Mouse (Mus musculus): ENCODE results near the gene Slc5a6. TPM values are rescaled to one million over a fixed set of nuclear protein-coding genes. Genes with fewer than 3 reads are reported as not detected.
A peak's percentile ranks its signal among the peaks of the same experiment; 100 is the strongest.

The Slc5a6 gene
- 3.1 and 4.8 TPM in 2 replicates for polyA plus RNA-seq (2015; fragmentation: Nextera tagmentation; extraction: Ambion mirVana)

DNA sequence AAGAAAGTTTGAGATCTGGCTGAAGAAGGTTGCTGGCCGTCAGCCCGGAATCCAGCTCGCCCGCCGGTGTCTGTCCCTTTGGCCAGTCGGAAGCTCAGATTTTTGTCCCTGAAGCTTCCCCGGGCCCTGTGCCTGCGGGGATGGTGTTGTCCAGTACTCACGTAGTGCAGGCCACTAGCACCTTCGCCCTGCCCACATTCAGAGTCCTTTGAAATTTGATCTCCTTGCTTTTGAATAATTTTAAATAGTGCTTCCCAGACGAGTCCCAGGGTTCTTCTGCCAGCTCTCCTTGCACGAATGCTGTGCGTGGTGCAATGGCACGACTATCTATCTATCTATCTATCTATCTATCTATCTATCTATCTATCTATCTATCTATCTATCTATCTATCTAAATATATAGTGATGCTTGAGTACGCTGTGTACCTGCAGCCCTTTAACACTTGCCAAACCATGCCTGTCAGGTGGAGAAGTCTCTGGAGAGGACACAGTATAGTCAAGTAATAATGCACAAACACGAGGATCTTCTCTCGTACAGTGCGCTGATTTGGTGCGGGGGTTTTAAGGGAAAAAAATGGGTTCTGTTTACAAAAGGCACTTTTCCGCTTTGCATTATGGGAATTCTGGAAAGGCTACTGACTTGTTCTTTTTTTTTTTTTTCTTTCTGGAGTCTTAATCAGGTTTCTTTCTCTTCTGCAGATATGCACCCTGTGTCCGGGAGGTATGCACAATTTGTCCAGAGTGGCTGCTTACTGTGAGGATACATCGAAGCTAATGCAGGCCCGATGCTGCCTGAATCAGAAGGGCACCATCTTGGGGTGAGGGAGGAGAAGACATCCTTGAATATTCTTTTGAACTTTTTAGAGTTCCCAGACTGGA is at the start of gene Slc5a6:
Gene Slc5a6 (minus strand): TSS at position 162 of the 879 bp plus-strand sequence.
- Histone ChIP-seq H3K4me1 (ENCODE audit: control insufficient read depth, low read depth, low read length) (peaks cover 18% of the 10 kb centered on the region), H3K9me3 (replicated peaks; ENCODE audit: control insufficient read depth, low read length) (no peaks in the 10 kb centered on the region), H3K36me3 (ENCODE audit: control insufficient read depth, insufficient read depth) (no peaks in the 10 kb centered on the region), H3K27me3 (ENCODE audit: control insufficient read depth, insufficient read depth, low read depth, low read length) (no peaks in the 10 kb centered on the region), H3K4me2 (ENCODE audit: low read depth, low read length) (peak within 1 kb of the TSS; percentile 96), H3K4me3 (ENCODE audit: low read depth, low read length) (peak within 1 kb of the TSS; percentile 92), H3K9ac (ENCODE audit: low read depth, low read length) (peak within 1 kb of the TSS; percentile 92), H3K27ac (ENCODE audit: low read length) (peak within 1 kb of the TSS; percentile 93)
- under 1% methylated on average over 23 of the region's 23 CpGs for WGBS (ENCODE audit: insufficient replicate concordance)
- peak; percentile 17 for ATAC-seq (ENCODE audit: low read depth)

DNA sequence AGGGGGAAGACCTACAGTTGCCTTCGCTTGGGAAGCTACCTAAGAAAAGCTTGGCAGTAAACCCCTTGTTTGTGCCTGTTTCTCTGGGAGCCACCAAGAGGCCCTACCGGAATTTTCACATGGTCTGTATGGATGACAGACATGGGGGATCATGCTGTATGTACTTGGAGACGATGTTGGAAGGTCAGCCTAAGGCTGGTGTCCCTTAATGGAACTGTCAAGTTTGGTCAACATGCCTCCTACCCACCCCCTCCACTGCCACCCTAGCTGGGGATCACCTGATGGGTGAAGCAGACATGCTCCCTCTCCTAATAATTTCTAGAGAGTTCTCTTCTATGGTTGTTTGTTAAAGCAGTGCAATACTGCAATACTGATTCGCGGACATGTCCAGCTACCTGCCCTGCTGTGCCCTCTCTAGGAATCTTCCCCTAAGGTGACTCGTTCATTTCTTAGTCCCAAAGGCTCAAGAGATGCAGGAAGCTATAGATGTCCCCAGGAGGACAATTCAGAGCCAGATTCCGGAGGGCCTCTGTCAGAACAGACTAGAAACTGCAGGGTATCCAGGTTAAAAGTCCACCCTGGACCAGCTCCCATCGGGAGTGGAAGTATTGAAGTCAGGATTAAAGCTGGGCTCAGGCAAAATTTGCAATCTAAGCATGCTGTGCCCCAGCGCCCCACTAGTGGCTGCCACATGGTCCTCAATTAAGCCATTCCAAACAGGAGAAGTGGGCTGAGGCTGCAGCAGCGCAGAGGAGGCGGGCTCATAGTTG is 47.2 kb upstream of the Slc5a6 start:
- Histone ChIP-seq H3K4me3 (ENCODE audit: low read depth, low read length) (peak overlapping the region; percentile 46), H3K27me3 (ENCODE audit: control insufficient read depth, insufficient read depth, low read depth, low read length) (peaks cover 61% of the 10 kb centered on the region), H3K9ac (ENCODE audit: low read depth, low read length) (no peak overlapping the region), H3K36me3 (ENCODE audit: control insufficient read depth, insufficient read depth) (no peaks in the 10 kb centered on the region), H3K4me1 (ENCODE audit: control insufficient read depth, low read depth, low read length) (peaks cover 3% of the 10 kb centered on the region), H3K9me3 (replicated peaks; ENCODE audit: control insufficient read depth, low read length) (no peaks in the 10 kb centered on the region), H3K4me2 (ENCODE audit: low read depth, low read length) (peak overlapping the region; percentile 60), H3K27ac (ENCODE audit: low read length) (no peak overlapping the region)
- WGBS (ENCODE audit: insufficient replicate concordance), result 24% methylated on average over 11 of the region's 11 CpGs
- ATAC-seq (ENCODE audit: low read depth), result no peak

DNA sequence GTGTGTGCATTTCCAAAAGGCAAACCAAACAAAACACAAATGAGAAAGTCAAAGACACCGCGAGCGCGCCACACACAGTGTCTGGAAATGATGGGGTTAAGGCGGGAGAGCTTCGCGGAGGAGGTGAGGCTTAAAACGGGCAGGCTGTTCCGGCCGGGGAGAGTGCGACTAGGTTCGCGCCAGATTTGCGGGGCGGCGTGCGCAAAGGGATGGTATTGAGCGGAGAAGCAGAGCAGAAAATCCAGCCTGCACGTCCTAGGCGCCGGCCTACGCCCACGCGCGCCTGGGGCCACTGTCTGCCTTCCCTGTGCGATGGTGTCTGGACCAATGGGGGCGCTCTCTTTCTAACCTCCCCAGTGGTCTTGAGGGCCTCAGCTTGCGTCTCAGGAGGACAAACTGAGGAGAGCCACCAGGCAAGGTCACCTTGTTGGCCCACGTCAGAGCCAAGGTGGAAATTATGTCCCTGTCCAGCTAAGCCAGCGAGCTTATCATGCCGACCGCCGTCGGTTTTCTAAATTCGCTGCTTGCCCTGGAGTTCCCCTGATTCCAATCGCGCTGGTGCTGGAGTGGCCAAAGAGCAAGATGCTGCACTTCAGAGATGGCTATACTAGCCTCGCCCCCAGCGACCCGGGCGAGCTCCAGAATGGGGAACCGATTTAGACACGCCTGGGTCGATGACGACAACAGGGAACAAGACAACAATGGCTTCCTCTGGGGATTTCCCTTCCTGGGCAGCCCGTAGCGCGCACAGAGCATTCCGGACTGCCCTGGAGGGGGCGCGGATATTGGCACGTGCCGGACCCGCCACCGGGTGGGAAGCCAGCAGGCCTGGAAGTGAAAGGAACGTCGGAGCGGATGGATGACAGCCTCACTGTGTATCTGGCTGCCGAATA is 46.3 kb upstream of the Slc5a6 start:
- Histone ChIP-seq H3K9ac (ENCODE audit: low read depth, low read length) (no peak overlapping the region), H3K9me3 (replicated peaks; ENCODE audit: control insufficient read depth, low read length) (no peaks in the 10 kb centered on the region), H3K4me3 (ENCODE audit: low read depth, low read length) (peak overlapping the region; percentile 46), H3K4me1 (ENCODE audit: control insufficient read depth, low read depth, low read length) (peaks cover 3% of the 10 kb centered on the region), H3K27me3 (ENCODE audit: control insufficient read depth, insufficient read depth, low read depth, low read length) (peaks cover 69% of the 10 kb centered on the region), H3K27ac (ENCODE audit: low read length) (no peak overlapping the region), H3K36me3 (ENCODE audit: control insufficient read depth, insufficient read depth) (no peaks in the 10 kb centered on the region), H3K4me2 (ENCODE audit: low read depth, low read length) (peak overlapping the region; percentile 60)
- WGBS (ENCODE audit: insufficient replicate concordance), result under 1% methylated on average over 59 of the region's 59 CpGs
- peak; percentile 43; the same call in 1 of the 2 replicates for ATAC-seq (ENCODE audit: low read depth)

DNA sequence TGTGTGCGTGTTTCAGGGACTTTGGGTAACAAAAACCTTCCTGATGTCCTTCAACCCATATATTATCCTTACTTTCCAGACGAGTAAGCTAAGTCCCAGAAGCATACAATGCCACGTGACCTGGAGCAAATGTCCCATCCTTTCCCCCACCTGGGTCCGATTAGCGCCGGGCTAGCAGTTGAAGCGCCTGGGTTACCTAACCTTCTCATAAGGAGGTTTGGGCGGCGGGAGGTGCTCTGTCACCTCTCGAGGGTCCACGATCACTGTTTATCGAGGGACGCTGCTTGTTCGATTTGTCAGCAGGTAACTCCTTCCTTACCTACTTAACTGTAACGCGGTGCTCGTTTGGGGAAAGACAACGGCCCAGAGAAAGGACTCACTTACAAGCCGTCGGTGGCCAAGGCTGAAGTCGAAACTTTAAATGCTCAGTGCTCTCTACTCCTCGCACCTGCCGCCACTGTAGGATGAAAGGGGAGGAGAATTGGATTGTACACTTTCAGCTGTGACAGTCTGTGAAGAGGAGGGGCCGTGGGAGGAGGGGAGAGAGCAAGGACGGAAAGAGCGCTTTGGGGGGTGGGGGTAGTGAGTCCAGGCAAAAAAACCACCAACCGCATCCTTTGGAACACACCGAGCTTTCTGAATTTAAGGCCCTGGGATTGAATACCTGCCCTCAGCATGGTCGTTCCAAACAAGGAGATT is 45.5 kb upstream of the Slc5a6 start:
- no peak overlapping the region for H3K27ac ChIP-seq (ENCODE audit: low read length)
- peak overlapping the region; percentile 60 for H3K4me2 ChIP-seq (ENCODE audit: low read depth, low read length)
- no peaks in the 10 kb centered on the region for H3K36me3 ChIP-seq (ENCODE audit: control insufficient read depth, insufficient read depth)
- peaks cover 73% of the 10 kb centered on the region for H3K27me3 ChIP-seq (ENCODE audit: control insufficient read depth, insufficient read depth, low read depth, low read length)
- no peak overlapping the region for H3K9ac ChIP-seq (ENCODE audit: low read depth, low read length)
- H3K4me3 ChIP-seq (ENCODE audit: low read depth, low read length), result peak overlapping the region; percentile 46
- H3K9me3 ChIP-seq (replicated peaks; ENCODE audit: control insufficient read depth, low read length), result no peaks in the 10 kb centered on the region
- peaks cover 3% of the 10 kb centered on the region for H3K4me1 ChIP-seq (ENCODE audit: control insufficient read depth, low read depth, low read length)
- no peak for ATAC-seq (ENCODE audit: low read depth)
- WGBS (ENCODE audit: insufficient replicate concordance), result 3% methylated on average over 29 of the region's 29 CpGs

DNA sequence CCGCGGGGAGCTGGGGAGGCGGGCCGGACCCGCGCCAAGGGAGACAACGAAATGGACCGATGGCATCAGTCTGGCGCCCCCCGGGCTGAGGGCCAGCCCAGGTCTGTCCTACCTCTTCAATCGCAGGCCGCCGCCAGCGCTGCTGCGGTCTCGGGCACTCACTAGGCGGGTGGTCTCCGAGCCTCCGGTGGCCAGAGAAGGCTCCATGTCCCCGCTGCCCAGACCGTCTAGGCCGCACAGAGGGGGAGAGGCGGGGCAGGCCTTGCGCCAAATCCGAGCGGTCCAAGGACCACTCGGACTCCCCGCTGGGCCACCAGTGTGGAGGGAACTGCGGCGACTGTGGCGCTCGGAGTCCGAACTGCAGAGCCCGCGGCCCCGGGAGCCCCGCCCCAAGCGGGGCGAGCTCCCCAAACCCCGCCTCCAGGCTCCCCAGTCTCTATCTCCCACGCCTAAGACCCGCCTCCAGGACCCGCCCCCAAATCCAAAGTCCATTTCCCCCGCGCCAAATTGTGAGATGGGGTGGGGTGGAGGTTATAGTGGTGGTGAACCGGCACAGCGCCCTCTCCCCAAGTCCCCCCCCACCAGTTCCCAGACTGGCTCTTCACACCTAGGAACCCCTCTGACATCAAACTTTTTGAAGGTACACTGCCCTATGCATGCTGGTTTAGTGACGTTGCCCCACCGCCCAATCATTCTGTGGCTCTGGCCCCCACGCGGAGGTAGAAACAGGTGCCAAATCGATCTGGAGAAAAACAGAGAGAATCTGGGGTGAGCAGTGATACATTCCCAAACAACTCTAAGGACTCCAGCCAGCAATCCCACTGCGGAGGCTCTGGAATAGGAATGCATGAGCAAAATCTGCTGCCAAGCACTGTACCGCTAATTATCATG is 44.7 kb upstream of the Slc5a6 start:
- Histone ChIP-seq H3K4me3 (ENCODE audit: low read depth, low read length) (peak overlapping the region; percentile 46), H3K4me1 (ENCODE audit: control insufficient read depth, low read depth, low read length) (peaks cover 3% of the 10 kb centered on the region), H3K9me3 (replicated peaks; ENCODE audit: control insufficient read depth, low read length) (no peaks in the 10 kb centered on the region), H3K27me3 (ENCODE audit: control insufficient read depth, insufficient read depth, low read depth, low read length) (peaks cover 75% of the 10 kb centered on the region), H3K36me3 (ENCODE audit: control insufficient read depth, insufficient read depth) (no peaks in the 10 kb centered on the region), H3K4me2 (ENCODE audit: low read depth, low read length) (peak overlapping the region; percentile 60), H3K27ac (ENCODE audit: low read length) (no peak overlapping the region), H3K9ac (ENCODE audit: low read depth, low read length) (no peak overlapping the region)
- peak; percentile 65 for ATAC-seq (ENCODE audit: low read depth)
- under 1% methylated on average over 53 of the region's 54 CpGs for WGBS (ENCODE audit: insufficient replicate concordance)

DNA sequence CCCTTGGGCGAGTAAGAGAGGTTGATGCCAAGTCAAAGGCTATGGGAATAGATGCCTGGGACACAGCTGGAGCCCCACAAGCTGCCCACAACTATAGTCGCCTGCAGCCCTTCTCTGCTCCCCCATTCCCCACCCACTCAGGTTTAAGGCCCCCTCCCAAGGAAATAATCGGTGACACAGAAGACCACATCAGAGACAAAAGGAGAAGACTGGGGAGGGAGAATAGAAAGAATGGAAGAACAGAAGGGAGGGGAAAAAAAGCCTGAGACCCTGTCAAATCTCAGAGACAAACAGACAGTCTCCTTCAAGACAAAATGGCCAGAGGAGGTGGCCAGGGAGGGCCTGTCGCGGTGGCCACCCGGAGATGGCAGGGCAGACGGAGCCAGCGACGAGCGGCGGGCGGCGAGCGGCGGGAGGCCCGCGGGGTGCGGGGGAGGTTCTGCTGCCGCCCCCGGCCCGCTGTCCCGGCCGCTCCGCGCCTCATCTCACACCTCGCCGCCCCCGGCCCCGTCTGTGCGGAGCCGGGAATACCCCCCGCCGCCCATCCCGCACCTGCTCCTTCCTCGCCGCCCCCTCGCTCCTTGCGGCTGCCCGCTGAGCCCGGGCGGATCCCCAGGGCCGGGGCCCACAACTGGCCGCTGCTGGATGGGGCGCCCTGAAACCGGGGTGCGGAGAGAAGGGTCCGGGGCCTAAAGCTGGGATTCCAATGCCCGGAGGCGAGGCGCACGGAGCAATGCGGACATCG is 43.7 kb upstream of the Slc5a6 start:
- H3K27me3 ChIP-seq (ENCODE audit: control insufficient read depth, insufficient read depth, low read depth, low read length), result peaks cover 75% of the 10 kb centered on the region
- no peak for ATAC-seq (ENCODE audit: low read depth)
- no peak overlapping the region for H3K9ac ChIP-seq (ENCODE audit: low read depth, low read length)
- WGBS (ENCODE audit: insufficient replicate concordance), result 6% methylated on average over 30 of the region's 53 CpGs
- no peak overlapping the region for H3K27ac ChIP-seq (ENCODE audit: low read length)
- H3K9me3 ChIP-seq (replicated peaks; ENCODE audit: control insufficient read depth, low read length), result no peaks in the 10 kb centered on the region
- no peaks in the 10 kb centered on the region for H3K36me3 ChIP-seq (ENCODE audit: control insufficient read depth, insufficient read depth)
- peaks cover 3% of the 10 kb centered on the region for H3K4me1 ChIP-seq (ENCODE audit: control insufficient read depth, low read depth, low read length)
- H3K4me2 ChIP-seq (ENCODE audit: low read depth, low read length), result peak overlapping the region; percentile 60
- peak overlapping the region; percentile 46 for H3K4me3 ChIP-seq (ENCODE audit: low read depth, low read length)

DNA sequence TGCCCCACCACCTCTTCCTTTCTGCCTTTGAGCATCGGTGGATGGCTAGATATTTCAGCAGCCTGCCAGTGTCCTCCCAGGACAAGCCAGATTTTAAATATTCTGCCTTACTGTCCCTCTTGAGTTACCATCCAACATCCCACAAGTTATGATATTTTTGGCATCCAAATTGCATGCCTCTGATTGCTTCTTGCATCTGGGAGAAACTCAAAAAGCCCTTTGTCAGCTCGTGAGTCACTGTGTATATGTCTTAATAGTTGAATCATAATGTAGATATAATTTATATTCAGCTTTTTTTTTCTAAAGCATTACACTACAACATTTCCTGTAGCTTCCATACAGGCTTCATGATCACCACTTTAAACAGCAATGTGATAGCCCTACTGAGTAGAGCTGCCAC is 38.4 kb upstream of the Slc5a6 start:
- no peaks in the 10 kb centered on the region for H3K9me3 ChIP-seq (replicated peaks; ENCODE audit: control insufficient read depth, low read length)
- no peak overlapping the region for H3K27ac ChIP-seq (ENCODE audit: low read length)
- H3K4me3 ChIP-seq (ENCODE audit: low read depth, low read length), result no peak overlapping the region
- 62% methylated on average over 2 of the region's 2 CpGs for WGBS (ENCODE audit: insufficient replicate concordance)
- no peak overlapping the region for H3K4me2 ChIP-seq (ENCODE audit: low read depth, low read length)
- no peak for ATAC-seq (ENCODE audit: low read depth)
- H3K9ac ChIP-seq (ENCODE audit: low read depth, low read length), result no peak overlapping the region
- H3K36me3 ChIP-seq (ENCODE audit: control insufficient read depth, insufficient read depth), result no peaks in the 10 kb centered on the region
- peaks cover 28% of the 10 kb centered on the region for H3K27me3 ChIP-seq (ENCODE audit: control insufficient read depth, insufficient read depth, low read depth, low read length)
- no peaks in the 10 kb centered on the region; the same call in 1 of the 2 replicates for H3K4me1 ChIP-seq (ENCODE audit: control insufficient read depth, low read depth, low read length)

Data from liver, embryonic 16.5 days (tissue).